Mouse (Mus musculus) spleen, adult 18-20 months (tissue): Measurements from ENCODE around the gene Gm14391.
"Not testable (repeated sequence)": the region's sequence is repeated elsewhere in the genome, so short reads cannot be mapped to it uniquely, and the experiment has no call there.

ENCODE experiments used
- DNase-seq, 2 experiments: peaks; one replicate each; pipeline ENCODE4 v3.0.0; 2022; ENCODE audit warnings: mixed read lengths in 2 of 2

Gene Gm14391

DNA sequence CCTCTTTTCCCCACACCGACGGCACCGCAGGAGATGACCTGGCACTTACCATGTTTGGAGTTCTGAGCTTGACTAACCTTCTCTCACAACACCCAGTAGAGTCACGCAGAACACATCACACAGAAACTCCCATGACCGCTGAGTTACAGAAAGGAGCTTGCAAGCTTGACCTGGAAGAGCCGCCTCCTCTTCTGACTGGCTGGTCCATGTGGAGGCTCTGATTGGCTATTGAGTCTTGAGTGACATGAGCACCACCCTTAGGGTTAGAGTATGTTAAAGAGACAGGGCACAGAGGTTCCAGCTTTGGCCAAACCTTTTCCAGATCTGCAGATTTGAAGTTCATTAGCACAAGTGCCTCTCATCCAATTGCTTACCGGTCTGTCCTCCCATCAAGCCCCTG is at the start of gene Gm14391:
Gene Gm14391, minus strand, starts transcription at position 186 of the 400 bp plus-strand sequence.
- DNase-seq = not testable (repeated sequence)

DNA sequence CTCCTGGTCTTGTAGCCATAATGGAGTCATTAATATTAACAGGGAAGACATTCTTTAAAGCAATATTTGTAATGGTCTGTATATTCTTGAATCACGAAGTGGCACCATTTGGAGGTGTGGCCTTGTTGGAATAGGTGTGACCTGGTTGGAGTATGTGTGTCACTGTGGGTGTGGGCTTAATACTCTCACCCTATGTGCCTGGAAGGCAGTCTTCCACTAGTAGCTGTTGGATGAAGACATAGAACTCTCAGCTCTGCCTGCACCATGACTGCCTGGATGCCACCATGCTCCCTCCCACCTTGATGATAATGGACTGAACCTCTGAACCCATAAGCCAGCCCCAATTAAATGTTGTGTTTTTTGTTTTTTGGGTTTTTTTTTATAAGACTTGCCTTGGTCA is 27.7 kb downstream of the Gm14391 start:
- not testable (repeated sequence) for DNase-seq

GRCm38 (mm10) chr2:175176312-175176711 is 30.4 kb downstream of the Gm14391 start:
- DNase-seq = no peak

DNA sequence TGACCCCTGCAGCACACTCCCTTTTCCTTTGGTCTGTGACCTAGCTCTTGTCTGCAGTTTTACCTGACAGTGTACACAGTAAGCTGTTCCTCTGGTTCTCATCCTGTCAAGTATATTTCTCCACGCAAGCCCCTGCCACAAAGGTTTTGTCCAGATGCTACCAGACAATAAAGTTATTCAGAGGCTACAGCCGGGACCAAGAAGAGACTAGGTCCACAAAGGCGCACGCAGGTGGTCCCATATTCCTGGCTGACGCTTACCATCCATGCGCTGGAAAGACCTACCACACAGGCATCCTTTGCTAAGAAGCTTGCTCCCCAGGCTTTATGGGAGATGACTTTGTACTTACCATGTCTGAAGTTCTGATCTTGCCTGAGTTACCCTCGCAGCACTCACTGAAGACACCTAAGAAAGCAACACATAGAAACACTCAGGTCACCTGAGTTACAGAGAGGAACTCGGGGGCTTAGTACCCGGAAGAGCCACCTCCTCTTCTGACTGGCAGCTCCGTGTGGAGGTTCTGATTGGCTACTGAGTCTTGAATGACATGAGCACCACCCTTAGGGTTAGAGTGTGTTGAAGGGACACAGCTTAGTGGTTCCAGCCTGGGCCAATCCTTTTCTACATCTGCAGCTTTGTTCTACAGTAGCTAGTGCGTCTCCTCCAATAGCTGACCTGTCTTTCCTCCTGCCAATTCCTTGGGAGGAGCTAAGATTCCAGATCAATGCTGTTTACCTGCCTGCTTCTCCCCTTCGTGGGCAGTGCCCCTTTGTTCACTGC is 31.1 kb downstream of the Gm14391 start, which contains the start of gene Gm14443:
Gene Gm14443, minus strand, starts transcription at position 471 of the 780 bp plus-strand sequence.
- not testable (repeated sequence) for DNase-seq

DNA sequence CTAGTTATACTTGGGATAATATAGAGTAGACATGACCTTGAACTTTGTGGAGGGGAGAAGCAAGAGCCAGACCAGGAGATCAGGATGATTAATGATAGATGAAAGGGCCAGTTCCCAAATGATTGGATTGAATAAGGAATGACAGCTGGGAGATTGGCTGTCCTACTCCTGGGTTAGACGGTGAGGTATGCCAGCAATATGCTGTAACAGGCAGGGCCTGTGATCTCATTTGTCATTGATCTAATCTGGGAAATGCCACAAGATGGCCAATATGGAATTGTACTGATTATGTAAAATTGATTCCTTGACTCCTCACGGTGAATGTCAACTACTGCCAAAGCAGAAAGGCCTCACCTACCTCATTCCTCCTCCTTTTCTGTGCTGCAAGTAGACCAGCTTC is 32.7 kb downstream of the Gm14391 start:
- DNase-seq = not testable (repeated sequence)

- not testable (repeated sequence) for DNase-seq
Observed at GRCm38 (mm10) chr2:175172906-175173595, 33.7 kb downstream of the Gm14391 start.

GRCm38 (mm10) chr2:175172123-175172522 is 34.6 kb downstream of the Gm14391 start:
- DNase-seq = no peak

DNA sequence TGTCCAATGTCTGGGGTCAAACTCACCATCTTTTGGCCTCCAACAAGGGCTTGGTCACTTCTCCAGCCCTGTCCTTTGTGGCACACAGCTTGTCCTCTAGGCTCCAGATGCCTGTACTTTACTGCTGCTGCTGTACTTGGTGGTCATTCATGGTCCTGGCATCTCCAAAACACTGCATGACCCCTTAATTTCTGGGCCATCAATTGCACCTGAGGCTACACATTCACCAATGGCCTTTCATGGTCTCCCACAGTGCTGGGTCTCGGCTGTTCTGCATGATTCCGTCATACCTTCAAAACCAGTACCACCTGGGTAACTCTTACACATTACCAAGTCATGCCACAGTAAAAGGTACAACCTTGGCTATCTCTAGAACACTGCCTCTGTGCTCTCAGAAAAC is 39.8 kb downstream of the Gm14391 start:
- DNase-seq = not testable (repeated sequence)

DNA sequence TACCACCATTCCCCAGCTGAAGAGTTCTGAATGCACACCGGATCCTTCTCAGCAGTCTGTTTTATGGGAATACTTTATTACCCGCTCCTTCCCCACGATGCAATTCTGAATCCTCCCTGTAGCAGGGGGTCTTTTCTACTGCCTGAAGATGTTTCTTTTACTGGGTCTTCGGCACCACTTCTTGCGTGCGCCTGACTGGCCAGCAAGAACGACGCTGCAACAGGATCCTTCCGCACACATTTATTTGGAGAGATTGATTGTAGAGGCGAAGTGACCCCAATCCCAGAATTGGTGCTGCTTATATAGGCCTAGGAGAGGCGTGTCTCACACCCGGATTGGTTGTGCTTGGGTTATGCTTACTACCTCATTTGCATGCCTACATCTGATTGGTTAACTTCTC is 41.6 kb downstream of the Gm14391 start:
- not testable (repeated sequence) for DNase-seq

- DNase-seq = not testable (repeated sequence)
Observed at GRCm38 (mm10) chr2:175161438-175161837, 45.3 kb downstream of the Gm14391 start.

- no peak for DNase-seq
Observed at GRCm38 (mm10) chr2:175158642-175159041, 48.1 kb downstream of the Gm14391 start.

- no peak for DNase-seq
Observed at GRCm38 (mm10) chr2:175156696-175157095, 50.0 kb downstream of the Gm14391 start.

DNA sequence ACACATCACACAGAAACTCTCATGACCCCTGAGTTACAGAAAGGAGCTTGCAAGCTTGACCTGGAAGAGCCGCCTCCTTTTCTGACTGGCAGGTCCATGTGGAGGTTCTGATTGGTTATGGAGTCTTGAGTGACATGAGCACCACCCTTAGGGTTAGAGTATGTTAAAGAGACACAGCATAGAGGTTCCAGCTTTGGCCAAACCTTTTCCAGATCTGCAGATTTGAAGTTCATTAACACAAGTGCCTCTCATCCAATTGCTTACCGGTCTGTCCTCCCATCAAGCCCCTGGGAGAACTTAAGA is 64.8 kb downstream of the Gm14391 start, which contains the start of gene Gm14399:
Gene Gm14399, minus strand, starts transcription at position 20 of the 303 bp plus-strand sequence.
- DNase-seq = not testable (repeated sequence)

DNA sequence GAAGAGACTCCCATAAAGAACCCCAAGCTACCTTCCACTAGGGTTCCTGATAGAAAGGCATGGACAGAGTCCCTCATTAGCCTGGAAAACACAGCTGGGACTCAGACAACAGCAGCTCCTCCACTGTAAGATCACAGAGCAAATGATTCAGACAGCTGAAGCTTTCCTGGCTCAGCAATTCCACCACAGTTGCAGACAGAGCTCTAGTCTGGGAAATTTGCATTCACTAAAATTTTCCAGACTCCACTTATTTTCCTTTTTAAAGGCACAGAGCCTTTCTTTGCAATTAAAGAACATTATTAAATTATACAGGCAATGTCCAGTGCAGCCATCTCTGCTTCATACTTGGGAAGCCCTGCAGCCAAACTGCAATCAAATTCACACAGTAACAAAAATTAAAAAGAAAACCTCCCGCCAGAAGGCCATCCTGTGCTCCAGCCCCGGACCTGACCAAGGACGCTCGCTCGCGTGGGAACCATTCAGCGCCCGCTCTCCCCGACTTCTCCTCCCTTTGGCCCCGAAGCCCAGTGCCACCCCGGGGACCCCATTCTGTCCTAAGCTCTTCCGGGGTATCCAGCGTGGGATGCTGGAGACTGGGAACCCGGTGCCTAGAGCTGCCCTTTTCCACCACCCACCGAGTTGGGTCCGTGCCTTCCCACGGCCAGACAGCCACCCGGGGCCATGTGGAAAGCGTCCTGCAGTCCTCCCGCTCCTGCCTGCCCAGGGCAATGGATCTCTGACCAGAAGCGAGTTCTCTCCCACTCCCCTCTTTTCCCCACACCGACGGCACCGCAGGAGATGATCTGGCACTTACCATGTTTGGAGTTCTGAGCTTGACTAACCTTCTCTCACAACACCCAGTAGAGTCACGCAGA is 65.4 kb downstream of the Gm14391 start:
- not testable (repeated sequence) for DNase-seq
